Mouse (Mus musculus) kidney, adult 2 months (tissue): Measurements from ENCODE around the gene Zcwpw1.

ENCODE experiments used
- CTCF ChIP-seq: fragments of 200-500 bp; conservative IDR thresholded peaks from 2 replicates; pipeline ENCODE4 v1.5.1; 2011; ENCODE audit warnings: low read depth, mild to moderate bottlenecking, control low read depth, low read length, moderate library complexity, mixed read lengths; ENCODE audit not compliant: insufficient read depth, insufficient read length
- POLR2A ChIP-seq: fragments of 200-500 bp; IDR thresholded peaks from one replicate; pipeline ENCODE4 v1.6.1; 2011; ENCODE audit warnings: low read depth, low read length, control low read depth

DNA sequence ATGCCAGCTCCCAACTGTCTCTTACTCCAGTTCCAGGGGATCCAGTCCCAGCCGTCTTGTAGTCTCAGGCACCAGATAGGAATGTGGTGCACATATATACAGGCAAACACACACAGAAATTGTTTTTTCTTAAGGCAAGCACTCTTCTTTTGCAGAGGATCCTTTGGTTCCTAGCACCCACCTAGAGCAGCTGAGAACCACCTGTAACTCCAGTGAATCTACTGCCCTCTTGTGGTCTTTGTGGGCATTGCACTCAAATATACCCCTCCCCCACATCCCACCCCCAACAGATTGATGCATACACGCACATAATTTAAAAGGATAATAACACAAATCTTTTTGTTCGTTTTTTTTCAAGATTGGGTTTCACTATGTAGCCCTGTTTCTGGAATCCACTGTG, 21.3 kb upstream of the Zcwpw1 start:
- TF ChIP-seq CTCF, result peak; percentile 47
- no peak for TF ChIP-seq POLR2A
